Mouse (Mus musculus) heart, embryonic 13.5 days (tissue): Measurements from ENCODE around the gene Rab3a. TPM values are rescaled to one million over a fixed set of nuclear protein-coding genes. Genes with fewer than 3 reads are reported as not detected.

ENCODE experiments used
- ATAC-seq: fragments of 200-750 bp; cut with Nextera tagmentation; 2 replicates; pipeline ENCODE4 v1.8.0; 2017; ENCODE audit warnings: moderate TSS enrichment; ENCODE audit not compliant: insufficient number of reproducible peaks, low FRiP score, low TSS enrichment; ENCODE audit errors: extremely low read depth
- H3K27ac ChIP-seq: fragments of 300-500 bp; sonication (generic); replicated peaks from 2 replicates; pipeline ENCODE4 v1.5.1; 2015; ENCODE audit warnings: moderate library complexity, mild to moderate bottlenecking, inconsistent platforms
- H3K27me3 ChIP-seq: fragments of 300-500 bp; sonication (generic); replicated peaks from 2 replicates; pipeline ENCODE4 v1.6.1; 2015; ENCODE audit warnings: mild to moderate bottlenecking, inconsistent platforms
- H3K36me3 ChIP-seq: fragments of 300-500 bp; sonication (generic); 2 replicates; pipeline ENCODE4 v1.6.1; 2015; ENCODE audit warnings: mild to moderate bottlenecking, inconsistent platforms
- H3K4me1 ChIP-seq: fragments of 300-500 bp; sonication (generic); 2 replicates; pipeline ENCODE4 v1.6.1; 2015; ENCODE audit warnings: inconsistent platforms
- H3K4me2 ChIP-seq: fragments of 300-500 bp; sonication (generic); 2 replicates; pipeline ENCODE4 v1.6.1; 2015; ENCODE audit warnings: inconsistent platforms, mild to moderate bottlenecking, moderate library complexity
- H3K4me3 ChIP-seq: fragments of 300-500 bp; sonication (generic); 2 replicates; pipeline ENCODE4 v1.5.1; 2015; ENCODE audit warnings: moderate library complexity, mild to moderate bottlenecking, inconsistent platforms
- H3K9ac ChIP-seq: fragments of 300-500 bp; sonication (generic); 2 replicates; pipeline ENCODE4 v1.6.1; 2015; ENCODE audit warnings: inconsistent platforms, mild to moderate bottlenecking, moderate library complexity
- H3K9me3 ChIP-seq: fragments of 300-500 bp; sonication (generic); 2 replicates; pipeline ENCODE4 v1.6.1; 2016; ENCODE audit warnings: inconsistent platforms
- WGBS: fragments of 180-500 bp; shearing (Covaris S2); methylation state at CpG from one replicate; pipeline ENCODE4 v1.1.7; 2015; ENCODE audit warnings: mixed read lengths; 5-methylcytosine and 5-hydroxymethylcytosine counted together
- polyA plus RNA-seq: library from polyadenylated mRNA; unstranded; fragments of >200 nt; fragmentation: Nextera tagmentation; extraction: Ambion mirVana; gene quantifications from 2 replicates; pipeline ENCODE4 v1.2.1, GENCODE M21; 2015

Gene Rab3a
- polyA plus RNA-seq, 1 experiment from 2014 or later, result 17.4 TPM

- Histone ChIP-seq H3K27ac (no peak overlapping the region), H3K4me1 (no peaks in the 10 kb centered on the region), H3K9me3 (no peaks in the 10 kb centered on the region), H3K27me3 (peaks cover 70% of the 10 kb centered on the region), H3K9ac (no peak overlapping the region), H3K4me3 (no peak overlapping the region), H3K4me2 (no peak overlapping the region), H3K36me3 (no peaks in the 10 kb centered on the region)
- no peak for ATAC-seq
- 80% methylated on average over 8 of the region's 8 CpGs for WGBS
Observed at GRCm38 (mm10) chr8:70721601-70722000, 32.9 kb upstream of the Rab3a start.

- no peak for ATAC-seq
- Histone ChIP-seq H3K4me1 (no peaks in the 10 kb centered on the region), H3K9me3 (no peaks in the 10 kb centered on the region), H3K9ac (0 out of 2 replicates have a peak within 1 kb of the TSS, but pooled peaks have one; percentile 40), H3K27me3 (peaks cover 69% of the 10 kb centered on the region), H3K4me3 (no peak within 1 kb of the TSS), H3K36me3 (no peaks in the 10 kb centered on the region), H3K27ac (no peak within 1 kb of the TSS), H3K4me2 (no peak within 1 kb of the TSS)
- 51% methylated on average over 7 of the region's 7 CpGs for WGBS
Observed at GRCm38 (mm10) chr8:70723486-70724210, 30.8 kb upstream of the Rab3a start, which contains the start of gene Pde4c. Gene Pde4c (plus strand): TSS chr8:70723720.

DNA sequence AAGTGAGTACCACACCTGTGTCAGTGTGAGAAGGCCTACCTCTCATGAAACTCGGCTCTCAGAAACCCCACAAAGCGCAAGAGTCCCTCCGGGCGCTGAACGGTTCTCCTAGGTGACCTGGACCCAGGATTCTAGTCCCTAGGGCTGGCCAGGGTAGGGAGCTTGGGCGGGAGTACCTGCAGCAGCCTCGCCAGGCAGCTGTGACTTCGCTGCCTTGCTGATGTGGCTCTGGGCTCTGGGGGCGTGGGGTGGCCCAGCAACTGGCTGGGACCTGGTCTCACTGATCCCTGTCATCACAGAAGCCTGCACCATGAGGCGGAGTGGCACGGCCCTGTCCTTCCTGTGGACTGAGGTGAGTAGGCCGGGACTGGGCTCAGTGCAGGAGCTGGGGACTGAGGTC, 30.3 kb upstream of the Rab3a start:
- Histone ChIP-seq H3K27me3 (peaks cover 69% of the 10 kb centered on the region), H3K4me3 (no peak overlapping the region), H3K4me1 (no peaks in the 10 kb centered on the region), H3K27ac (no peak overlapping the region), H3K9ac (no peak overlapping the region), H3K9me3 (no peaks in the 10 kb centered on the region), H3K36me3 (no peaks in the 10 kb centered on the region), H3K4me2 (no peak overlapping the region)
- 74% methylated on average over 12 of the region's 12 CpGs for WGBS
- ATAC-seq, result no peak

- Histone ChIP-seq H3K9ac (no peak overlapping the region), H3K4me1 (peaks cover 6% of the 10 kb centered on the region), H3K27me3 (peaks cover 77% of the 10 kb centered on the region), H3K27ac (no peak overlapping the region), H3K4me2 (no peak overlapping the region), H3K4me3 (no peak overlapping the region), H3K9me3 (no peaks in the 10 kb centered on the region), H3K36me3 (no peaks in the 10 kb centered on the region)
- WGBS, result 23% methylated on average over 14 of the region's 14 CpGs
- no peak for ATAC-seq
Observed at GRCm38 (mm10) chr8:70725792-70726447, 28.6 kb upstream of the Rab3a start.

GRCm38 (mm10) chr8:70726721-70727120, 27.8 kb upstream of the Rab3a start:
- peaks cover 82% of the 10 kb centered on the region for H3K27me3 ChIP-seq
- no peaks in the 10 kb centered on the region for H3K9me3 ChIP-seq
- no peak overlapping the region for H3K4me2 ChIP-seq
- no peak overlapping the region for H3K4me3 ChIP-seq
- no peak overlapping the region for H3K27ac ChIP-seq
- no peak overlapping the region for H3K9ac ChIP-seq
- peaks cover 6% of the 10 kb centered on the region for H3K4me1 ChIP-seq
- ATAC-seq, result no peak
- no peaks in the 10 kb centered on the region for H3K36me3 ChIP-seq
- WGBS, result 45% methylated on average over 11 of the region's 11 CpGs

- Histone ChIP-seq H3K9me3 (no peaks in the 10 kb centered on the region), H3K27me3 (peaks cover 86% of the 10 kb centered on the region), H3K9ac (peak overlapping the region; percentile 66; the same call in 1 of the 2 replicates), H3K4me2 (peak overlapping the region; percentile 65), H3K4me1 (peaks cover 6% of the 10 kb centered on the region), H3K36me3 (no peaks in the 10 kb centered on the region), H3K27ac (no peak overlapping the region), H3K4me3 (peak overlapping the region; percentile 44)
- no peak for ATAC-seq
- WGBS, result 3% methylated on average over 34 of the region's 34 CpGs
Observed at GRCm38 (mm10) chr8:70729808-70730475, 24.5 kb upstream of the Rab3a start.

DNA sequence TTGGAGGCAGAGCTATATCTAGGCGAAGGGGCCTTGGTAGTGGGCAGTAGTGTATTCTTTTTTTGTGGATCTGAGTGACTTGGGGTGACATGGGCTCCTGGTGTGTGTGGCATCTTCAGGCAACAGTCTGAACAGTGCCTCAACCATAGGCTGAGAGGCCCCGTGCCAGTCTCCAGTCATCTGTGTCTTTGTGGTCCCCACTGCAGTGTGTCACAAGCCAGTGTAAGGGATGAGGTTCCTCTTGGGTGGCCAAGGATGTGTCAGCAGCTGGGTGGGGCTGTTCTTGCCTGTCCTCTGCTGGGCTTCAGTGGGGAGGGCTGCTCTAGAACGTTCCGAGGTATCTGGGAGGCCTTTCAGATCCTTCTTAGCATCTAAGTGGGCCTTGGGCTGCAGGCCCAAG, 23.5 kb upstream of the Rab3a start:
- Histone ChIP-seq H3K27ac (no peak overlapping the region), H3K4me2 (no peak overlapping the region), H3K4me1 (peaks cover 6% of the 10 kb centered on the region), H3K36me3 (no peaks in the 10 kb centered on the region), H3K9ac (no peak overlapping the region), H3K4me3 (no peak overlapping the region), H3K9me3 (no peaks in the 10 kb centered on the region), H3K27me3 (peaks cover 84% of the 10 kb centered on the region)
- no peak for ATAC-seq
- WGBS, result 74% methylated on average over 4 of the region's 4 CpGs

DNA sequence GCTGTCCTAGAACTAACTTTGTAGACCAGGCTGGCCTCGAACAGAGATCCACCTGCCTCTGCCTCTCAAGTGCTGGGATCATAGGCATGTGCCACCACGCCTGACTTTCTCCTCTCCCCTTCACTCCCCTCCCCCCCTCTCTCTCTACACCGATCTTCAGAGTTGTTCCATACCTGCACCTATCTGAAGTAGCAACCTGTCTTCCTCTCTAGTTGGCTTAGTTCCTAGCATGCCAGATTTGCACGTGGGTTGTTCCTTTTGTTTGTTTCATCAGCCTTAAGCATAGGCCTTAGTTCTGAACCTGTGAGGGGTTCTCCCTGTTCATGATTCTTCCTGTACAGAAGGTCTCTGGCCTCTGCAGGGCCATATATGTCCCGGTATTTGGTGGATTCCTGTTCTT, 16.8 kb upstream of the Rab3a start:
- H3K4me3 ChIP-seq, result no peak overlapping the region
- ATAC-seq, result no peak
- WGBS, result 53% methylated on average over 5 of the region's 5 CpGs
- H3K27ac ChIP-seq, result no peak overlapping the region
- no peak overlapping the region for H3K9ac ChIP-seq
- H3K4me2 ChIP-seq, result no peak overlapping the region
- H3K27me3 ChIP-seq, result peaks cover 59% of the 10 kb centered on the region
- no peaks in the 10 kb centered on the region for H3K9me3 ChIP-seq
- H3K36me3 ChIP-seq, result no peaks in the 10 kb centered on the region
- peaks cover 16% of the 10 kb centered on the region for H3K4me1 ChIP-seq

GRCm38 (mm10) chr8:70738211-70738610, 16.3 kb upstream of the Rab3a start:
- Histone ChIP-seq H3K4me3 (no peak overlapping the region), H3K9ac (no peak overlapping the region), H3K9me3 (no peaks in the 10 kb centered on the region), H3K27me3 (peaks cover 59% of the 10 kb centered on the region), H3K4me1 (peaks cover 21% of the 10 kb centered on the region), H3K27ac (no peak overlapping the region), H3K4me2 (no peak overlapping the region), H3K36me3 (no peaks in the 10 kb centered on the region)
- no peak for ATAC-seq
- WGBS, result 47% methylated on average over 3 of the region's 3 CpGs

- Histone ChIP-seq H3K27me3 (peaks cover 79% of the 10 kb centered on the region), H3K4me2 (no peak overlapping the region), H3K4me1 (peaks cover 33% of the 10 kb centered on the region), H3K9me3 (no peaks in the 10 kb centered on the region), H3K36me3 (no peaks in the 10 kb centered on the region), H3K27ac (no peak overlapping the region), H3K4me3 (no peak overlapping the region), H3K9ac (no peak overlapping the region)
- ATAC-seq, result no peak
- 40% methylated on average over 5 of the region's 5 CpGs for whole genome bisulfite sequencing
Observed at GRCm38 (mm10) chr8:70741661-70742060, 12.8 kb upstream of the Rab3a start.

- Histone ChIP-seq H3K4me3 (no peak overlapping the region), H3K9ac (no peak overlapping the region), H3K36me3 (no peaks in the 10 kb centered on the region), H3K27me3 (peaks cover 81% of the 10 kb centered on the region), H3K4me2 (no peak overlapping the region), H3K27ac (no peak overlapping the region), H3K9me3 (no peaks in the 10 kb centered on the region), H3K4me1 (peaks cover 33% of the 10 kb centered on the region)
- no peak for ATAC-seq
- 31% methylated on average over 11 of the region's 11 CpGs for WGBS
Observed at GRCm38 (mm10) chr8:70742176-70742575, 12.3 kb upstream of the Rab3a start.
